Mouse (Mus musculus) embryonic facial prominence, embryonic 15.5 days (tissue): Measurements from ENCODE around the gene Gnai3. TPM values are rescaled to one million over a fixed set of nuclear protein-coding genes. Genes with fewer than 3 reads are reported as not detected.

ENCODE experiments used
- ATAC-seq: fragments of 200-750 bp; cut with Nextera tagmentation; 2 replicates; pipeline ENCODE4 v1.8.0; 2017; ENCODE audit warnings: low read depth, moderate TSS enrichment; ENCODE audit not compliant: insufficient number of reproducible peaks, low FRiP score, low TSS enrichment
- H3K27ac ChIP-seq: fragments of 300-500 bp; sonication (generic); replicated peaks from 2 replicates; pipeline ENCODE4 v1.5.1; 2015; ENCODE audit warnings: mild to moderate bottlenecking, inconsistent platforms
- H3K27me3 ChIP-seq: fragments of 300-500 bp; sonication (generic); 2 replicates; pipeline ENCODE4 v1.6.1; 2015; ENCODE audit warnings: inconsistent platforms
- H3K36me3 ChIP-seq: fragments of 300-500 bp; sonication (generic); 2 replicates; pipeline ENCODE4 v1.6.1; 2015; ENCODE audit warnings: mild to moderate bottlenecking, inconsistent platforms
- H3K4me1 ChIP-seq: fragments of 300-500 bp; sonication (generic); 2 replicates; pipeline ENCODE4 v1.6.1; 2015; ENCODE audit warnings: inconsistent platforms
- H3K4me2 ChIP-seq: fragments of 300-500 bp; sonication (generic); replicated peaks from 2 replicates; pipeline ENCODE4 v1.6.1; 2015; ENCODE audit warnings: mild to moderate bottlenecking, inconsistent platforms
- H3K4me3 ChIP-seq: fragments of 300-500 bp; sonication (generic); replicated peaks from 2 replicates; pipeline ENCODE4 v1.5.1; 2015; ENCODE audit warnings: mild to moderate bottlenecking, inconsistent platforms
- H3K9ac ChIP-seq: fragments of 300-500 bp; sonication (generic); 2 replicates; pipeline ENCODE4 v1.6.1; 2015; ENCODE audit warnings: inconsistent platforms
- H3K9me3 ChIP-seq: fragments of 300-500 bp; sonication (generic); replicated peaks from 2 replicates; pipeline ENCODE4 v1.6.1; 2016; ENCODE audit warnings: inconsistent platforms
- WGBS: fragments of 180-500 bp; shearing (Covaris S2); methylation state at CpG from one replicate; pipeline ENCODE4 v1.1.7; 2015; 5-methylcytosine and 5-hydroxymethylcytosine counted together
- polyA plus RNA-seq: library from polyadenylated mRNA; unstranded; fragments of >200 nt; fragmentation: Nextera tagmentation; extraction: Ambion mirVana; gene quantifications from 2 replicates; pipeline ENCODE4 v1.2.1, GENCODE M21; 2015

Gnai3 gene
- polyA plus RNA-seq, 1 experiment from 2014 or later, result 161 TPM

- no peak overlapping the region for H3K4me3 ChIP-seq
- ATAC-seq, result no peak
- WGBS, result 91% methylated on average over 9 of the region's 9 CpGs
Measured at GRCm38 (mm10) chr3:108076836-108077235, 69.1 kb downstream of the Gnai3 start.

GRCm38 (mm10) chr3:108072983-108073569 lies 72.9 kb downstream of the Gnai3 start:
- Histone ChIP-seq H3K4me1 (peaks cover 6% of the 10 kb centered on the region; the same call in 1 of the 2 replicates), H3K4me2 (no peak overlapping the region), H3K27me3 (no peaks in the 10 kb centered on the region), H3K9ac (no peak overlapping the region), H3K27ac (no peak overlapping the region), H3K9me3 (no peaks in the 10 kb centered on the region), H3K4me3 (no peak overlapping the region), H3K36me3 (peaks cover 39% of the 10 kb centered on the region)
- 74% methylated on average over 10 of the region's 10 CpGs for WGBS
- no peak for ATAC-seq

More at GRCm38 (mm10) chr3:108076836-108077235, 69.1 kb downstream of the Gnai3 start:
- Histone ChIP-seq H3K27ac (no peak overlapping the region), H3K4me2 (no peak overlapping the region), H3K27me3 (no peaks in the 10 kb centered on the region), H3K9ac (no peak overlapping the region), H3K9me3 (no peaks in the 10 kb centered on the region), H3K36me3 (peaks cover 67% of the 10 kb centered on the region), H3K4me1 (peaks cover 5% of the 10 kb centered on the region)

GRCm38 (mm10) chr3:108070295-108071293 lies 75.4 kb downstream of the Gnai3 start:
- peaks cover 16% of the 10 kb centered on the region for H3K36me3 ChIP-seq
- no peaks in the 10 kb centered on the region for H3K27me3 ChIP-seq
- no peak overlapping the region for H3K27ac ChIP-seq
- no peak for ATAC-seq
- 68% methylated on average over 10 of the region's 10 CpGs for WGBS
- peaks cover 6% of the 10 kb centered on the region; the same call in 1 of the 2 replicates for H3K4me1 ChIP-seq
- H3K4me3 ChIP-seq, result no peak overlapping the region
- no peak overlapping the region for H3K9ac ChIP-seq
- no peaks in the 10 kb centered on the region for H3K9me3 ChIP-seq
- H3K4me2 ChIP-seq, result no peak overlapping the region

- no peaks in the 10 kb centered on the region for H3K27me3 ChIP-seq
- H3K27ac ChIP-seq, result no peak overlapping the region
- ATAC-seq, result no peak
- H3K4me2 ChIP-seq, result no peak overlapping the region
- peaks cover 6% of the 10 kb centered on the region; the same call in 1 of the 2 replicates for H3K4me1 ChIP-seq
- H3K9me3 ChIP-seq, result no peaks in the 10 kb centered on the region
- WGBS, result 59% methylated on average over 13 of the region's 13 CpGs
- H3K36me3 ChIP-seq, result peaks cover 4% of the 10 kb centered on the region
- H3K9ac ChIP-seq, result no peak overlapping the region
- no peak overlapping the region for H3K4me3 ChIP-seq
Measured at GRCm38 (mm10) chr3:108069231-108069870, 76.6 kb downstream of the Gnai3 start.

GRCm38 (mm10) chr3:108068826-108069225 lies 77.1 kb downstream of the Gnai3 start:
- H3K4me1 ChIP-seq, result peaks cover 6% of the 10 kb centered on the region; the same call in 1 of the 2 replicates
- no peaks in the 10 kb centered on the region for H3K27me3 ChIP-seq
- WGBS, result 18% methylated on average over 1 of the region's 1 CpGs
- H3K4me2 ChIP-seq, result no peak overlapping the region
- H3K9ac ChIP-seq, result no peak overlapping the region
- H3K36me3 ChIP-seq, result no peaks in the 10 kb centered on the region; the same call in none of the 2 replicates
- no peaks in the 10 kb centered on the region for H3K9me3 ChIP-seq
- no peak overlapping the region for H3K4me3 ChIP-seq
- no peak for ATAC-seq
- H3K27ac ChIP-seq, result no peak overlapping the region

- Histone ChIP-seq H3K9me3 (no peaks in the 10 kb centered on the region), H3K27ac (no peak overlapping the region), H3K27me3 (no peaks in the 10 kb centered on the region), H3K9ac (no peak overlapping the region), H3K36me3 (no peaks in the 10 kb centered on the region), H3K4me2 (no peak overlapping the region), H3K4me1 (peaks cover 6% of the 10 kb centered on the region; the same call in 1 of the 2 replicates), H3K4me3 (no peak overlapping the region)
- WGBS, result 74% methylated on average over 6 of the region's 6 CpGs
- no peak for ATAC-seq
Measured at GRCm38 (mm10) chr3:108067370-108067934, 78.5 kb downstream of the Gnai3 start.

GRCm38 (mm10) chr3:108065551-108065950 lies 80.4 kb downstream of the Gnai3 start:
- no peaks in the 10 kb centered on the region for H3K36me3 ChIP-seq
- H3K4me3 ChIP-seq, result no peak overlapping the region
- H3K9me3 ChIP-seq, result no peaks in the 10 kb centered on the region
- peaks cover 6% of the 10 kb centered on the region; the same call in 1 of the 2 replicates for H3K4me1 ChIP-seq
- no peak overlapping the region for H3K27ac ChIP-seq
- H3K4me2 ChIP-seq, result no peak overlapping the region
- no peak overlapping the region for H3K9ac ChIP-seq
- WGBS, result 76% methylated on average over 9 of the region's 9 CpGs
- no peak for ATAC-seq
- H3K27me3 ChIP-seq, result no peaks in the 10 kb centered on the region

GRCm38 (mm10) chr3:108064672-108065071 lies 81.3 kb downstream of the Gnai3 start:
- no peaks in the 10 kb centered on the region for H3K27me3 ChIP-seq
- peaks cover 5% of the 10 kb centered on the region; the same call in 1 of the 2 replicates for H3K4me1 ChIP-seq
- no peak overlapping the region for H3K4me2 ChIP-seq
- 69% methylated on average over 4 of the region's 4 CpGs for WGBS
- no peaks in the 10 kb centered on the region for H3K9me3 ChIP-seq
- no peak overlapping the region for H3K27ac ChIP-seq
- H3K4me3 ChIP-seq, result no peak overlapping the region
- no peaks in the 10 kb centered on the region for H3K36me3 ChIP-seq
- H3K9ac ChIP-seq, result no peak overlapping the region
- ATAC-seq, result no peak

GRCm38 (mm10) chr3:108062648-108063047 lies 83.3 kb downstream of the Gnai3 start:
- 77% methylated on average over 8 of the region's 8 CpGs for WGBS
- ATAC-seq, result no peak
- H3K4me2 ChIP-seq, result no peak overlapping the region
- H3K9me3 ChIP-seq, result no peaks in the 10 kb centered on the region
- H3K27ac ChIP-seq, result no peak overlapping the region
- no peak overlapping the region for H3K4me3 ChIP-seq
- no peaks in the 10 kb centered on the region for H3K27me3 ChIP-seq
- no peaks in the 10 kb centered on the region for H3K36me3 ChIP-seq
- no peak overlapping the region for H3K9ac ChIP-seq
- H3K4me1 ChIP-seq, result no peaks in the 10 kb centered on the region

GRCm38 (mm10) chr3:108061420-108061819 lies 84.5 kb downstream of the Gnai3 start:
- no peak for ATAC-seq
- Histone ChIP-seq H3K27ac (no peak overlapping the region), H3K9me3 (no peaks in the 10 kb centered on the region), H3K9ac (no peak overlapping the region), H3K27me3 (no peaks in the 10 kb centered on the region), H3K36me3 (no peaks in the 10 kb centered on the region), H3K4me3 (no peak overlapping the region), H3K4me1 (no peaks in the 10 kb centered on the region), H3K4me2 (peak overlapping the region; percentile 32; the same call in 1 of the 2 replicates)
- 13% methylated on average over 7 of the region's 7 CpGs for WGBS
